Mouse (Mus musculus): ENCODE measurements around the gene Abcg1. TPM values are rescaled to one million over a fixed set of nuclear protein-coding genes. Genes with fewer than 3 reads are reported as not detected.

The Abcg1 gene
- polyA plus RNA-seq (2015; fragmentation: Nextera tagmentation; extraction: Ambion mirVana), result 1.9 and 4.7 TPM in 2 replicates

DNA sequence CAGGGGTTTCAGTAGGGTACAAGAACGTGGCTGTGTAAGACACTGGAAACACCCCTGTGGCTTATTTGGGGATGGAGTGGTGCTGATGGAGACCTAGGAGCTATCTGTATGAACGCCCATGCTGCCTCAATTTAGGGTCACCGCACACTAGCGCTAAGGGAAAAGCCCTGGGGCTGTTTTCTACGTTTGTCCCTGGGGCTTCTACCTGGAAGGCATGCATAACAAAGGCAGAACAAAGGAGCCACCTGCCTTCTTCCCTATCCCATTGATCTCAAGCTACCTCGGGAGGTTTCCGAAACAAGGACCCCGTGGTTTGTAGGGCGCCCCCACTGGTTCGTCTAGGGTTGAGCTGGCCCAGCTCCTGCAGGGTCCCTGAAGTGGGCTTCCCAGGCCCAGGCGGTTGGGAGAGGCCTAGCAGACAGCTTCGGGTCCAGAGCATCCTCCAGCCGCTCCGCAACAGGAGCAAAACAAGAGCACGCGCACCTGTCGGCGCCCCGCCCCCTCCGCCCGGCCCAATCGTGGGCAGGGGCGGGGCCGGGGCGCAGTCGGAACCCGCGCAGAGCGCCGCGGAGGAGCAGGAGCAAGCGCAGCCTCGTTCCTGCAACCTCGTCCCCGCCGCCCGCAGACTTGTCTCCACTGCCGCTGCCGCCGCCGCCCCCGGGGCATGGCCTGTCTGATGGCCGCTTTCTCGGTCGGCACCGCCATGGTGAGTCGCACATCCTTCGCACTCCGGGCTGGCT lies at the start of gene Abcg1:
TSS of gene Abcg1 (plus strand) at position 525 of the 740 bp plus-strand sequence.

DNA sequence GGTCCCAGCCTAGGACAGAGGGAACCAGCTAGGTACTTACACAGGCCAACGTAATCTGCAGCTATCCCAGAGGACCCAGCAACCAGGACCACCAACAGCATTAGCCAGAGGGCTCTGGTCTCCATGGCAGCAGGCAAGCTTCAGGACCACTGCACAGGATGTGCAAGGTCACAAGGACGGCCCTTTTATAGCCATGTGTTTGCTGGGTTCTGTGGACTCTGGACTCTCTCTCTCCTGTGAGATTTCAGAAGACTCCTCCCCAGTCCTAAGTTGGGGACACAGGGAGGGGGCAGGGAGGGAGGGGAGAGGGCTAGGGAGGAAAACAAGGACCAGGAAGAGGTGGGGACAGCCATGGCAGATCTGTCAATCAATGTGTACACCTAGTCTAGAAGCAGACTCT lies 72.0 kb downstream of the Abcg1 start, which contains the start of gene Tff3:
TSS of gene Tff3 (minus strand) at position 195 of the 400 bp plus-strand sequence.

DNA sequence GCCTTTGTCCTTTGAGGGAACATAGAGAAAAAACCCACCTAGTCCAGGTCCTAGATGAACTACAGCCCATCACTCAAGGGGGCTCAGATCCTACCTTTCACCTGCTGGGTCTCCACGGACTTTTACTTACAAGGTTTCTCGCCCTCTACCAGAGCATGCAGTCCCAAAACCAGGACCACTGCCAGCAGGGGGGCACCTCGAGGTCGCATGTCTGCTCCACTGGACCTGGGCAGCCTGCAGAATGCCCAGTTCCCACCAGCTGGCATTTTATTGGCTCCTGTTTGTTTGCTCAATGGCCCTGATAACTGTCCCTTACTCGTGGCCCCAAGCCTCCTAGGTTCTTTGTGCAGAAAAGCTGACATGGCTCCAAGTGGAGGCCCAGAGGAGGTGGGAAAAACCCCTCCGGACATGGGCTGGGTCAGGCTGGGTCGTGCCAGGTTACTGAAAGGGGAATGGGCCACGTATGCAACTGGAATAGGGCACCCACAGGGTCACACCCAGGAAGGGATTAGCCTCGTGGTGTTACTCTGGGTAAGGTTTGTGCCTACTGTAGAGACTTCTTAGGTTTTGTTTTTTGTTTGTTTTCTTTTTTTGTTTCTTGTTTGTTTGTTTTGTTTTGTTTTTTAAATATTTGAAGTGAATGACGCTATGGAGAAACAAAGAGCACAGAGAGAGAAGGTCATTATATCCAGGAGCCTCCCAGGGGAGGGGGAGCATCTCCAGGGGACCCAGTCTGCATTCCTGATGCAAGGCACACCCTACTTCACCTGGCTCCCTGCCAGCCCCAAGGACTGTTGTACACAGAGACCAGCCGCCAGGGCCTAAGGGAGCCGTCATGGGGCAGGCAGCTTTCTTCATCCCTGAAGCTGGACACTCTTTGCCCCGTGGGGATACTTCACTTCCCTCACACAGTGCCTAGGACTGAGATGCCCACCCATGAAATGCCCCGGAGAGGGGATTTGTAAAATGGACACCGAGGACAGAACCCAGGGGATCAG lies 86.9 kb downstream of the Abcg1 start, which contains the start of gene Tff2:
TSS of gene Tff2 (minus strand) at position 243 of the 998 bp plus-strand sequence.

DNA sequence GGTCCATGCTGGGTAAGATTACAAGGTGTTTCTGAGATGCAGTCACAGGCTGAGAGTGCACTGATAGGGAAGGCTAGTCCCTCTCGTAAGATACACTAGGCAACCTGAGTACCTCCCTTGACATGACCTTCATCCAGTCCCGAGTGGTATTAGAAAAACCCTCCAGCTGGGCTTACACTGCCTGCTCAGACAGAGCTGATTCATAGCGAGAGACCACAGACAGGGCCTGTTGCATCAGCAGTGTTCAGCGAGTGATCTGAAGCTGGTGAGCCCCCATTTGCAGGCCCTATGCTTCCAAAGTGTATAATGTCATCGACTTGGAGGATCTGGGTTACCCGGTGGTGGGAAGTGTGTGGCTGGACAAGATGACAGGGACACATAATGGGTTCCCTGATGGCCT lies 107.7 kb downstream of the Abcg1 start, which contains the start of gene Tff1:
TSS of gene Tff1 (minus strand) at position 151 of the 400 bp plus-strand sequence.

Other genes starting within 250 kb of the Abcg1 start
- 0.04 TPM in 1 of 2 replicates, not detected in the other for gene Glp1r, start 155.9 kb upstream of the Abcg1 start, polyA plus RNA-seq (2015; fragmentation: Nextera tagmentation; extraction: Ambion mirVana)
- gene Umodl1, start 103.0 kb upstream of the Abcg1 start, polyA plus RNA-seq (2015; fragmentation: Nextera tagmentation; extraction: Ambion mirVana), result not detected in 2 replicates
- 1.2 and 1.6 TPM in 2 replicates for gene Tff3, start 72.0 kb downstream of the Abcg1 start, polyA plus RNA-seq (2015; fragmentation: Nextera tagmentation; extraction: Ambion mirVana)
- not detected in 2 replicates for gene Tff2, start 86.6 kb downstream of the Abcg1 start, polyA plus RNA-seq (2015; fragmentation: Nextera tagmentation; extraction: Ambion mirVana)
- gene Tff1, start 107.6 kb downstream of the Abcg1 start, polyA plus RNA-seq (2015; fragmentation: Nextera tagmentation; extraction: Ambion mirVana), result 0.98 and 1.5 TPM in 2 replicates
- gene Tmprss3, start 141.3 kb downstream of the Abcg1 start, polyA plus RNA-seq (2015; fragmentation: Nextera tagmentation; extraction: Ambion mirVana), result not detected in 2 replicates
- 0.29 TPM in 1 of 2 replicates, not detected in the other for gene Ubash3a, start 150.2 kb downstream of the Abcg1 start, polyA plus RNA-seq (2015; fragmentation: Nextera tagmentation; extraction: Ambion mirVana)
- gene Rsph1, start 219.7 kb downstream of the Abcg1 start, polyA plus RNA-seq (2015; fragmentation: Nextera tagmentation; extraction: Ambion mirVana), result 2.0 and 2.3 TPM in 2 replicates
- 3.4 and 3.8 TPM in 2 replicates for gene Slc37a1, start 229.1 kb downstream of the Abcg1 start, polyA plus RNA-seq (2015; fragmentation: Nextera tagmentation; extraction: Ambion mirVana)